Mouse (Mus musculus): ENCODE results near the gene Gm9508.
"Not testable (repeated sequence)": the region's sequence is repeated elsewhere in the genome, so short reads cannot be mapped to it uniquely, and the experiment has no call there.

Gene Gm9508

GRCm38 (mm10) chr10:77697133-77697532 is at the start of gene Gm9508:
Gene Gm9508 (minus strand): TSS chr10:77697233.
- no peak for DNase-seq

- DNase-seq: peak; percentile 25
Measured at GRCm38 (mm10) chr10:77741924-77742688, 45.1 kb upstream of the Gm9508 start, which contains the start of gene Gm18596. Gene Gm18596 (minus strand): TSS chr10:77742638.

GRCm38 (mm10) chr10:77738929-77739328 is 41.9 kb upstream of the Gm9508 start:
- DNase-seq: no peak

GRCm38 (mm10) chr10:77735928-77736327 is 38.9 kb upstream of the Gm9508 start:
- no peak for DNase-seq

- DNase-seq: no peak
Measured at GRCm38 (mm10) chr10:77729241-77729640, 32.2 kb upstream of the Gm9508 start.

- DNase-seq: no peak
Measured at GRCm38 (mm10) chr10:77728280-77728679, 31.2 kb upstream of the Gm9508 start.

GRCm38 (mm10) chr10:77726186-77726585 is 29.2 kb upstream of the Gm9508 start, which contains the start of gene Gm10100:
Gene Gm10100 (plus strand): TSS chr10:77726486.
- peak; percentile 7 for DNase-seq

- DNase-seq: no peak
Measured at GRCm38 (mm10) chr10:77724855-77725254, 27.8 kb upstream of the Gm9508 start.

- DNase-seq: not testable (repeated sequence)
Measured at GRCm38 (mm10) chr10:77720299-77720698, 23.3 kb upstream of the Gm9508 start, which contains the start of gene Krtap12-1. Gene Krtap12-1 (plus strand): TSS chr10:77720599.

GRCm38 (mm10) chr10:77715507-77715906 is 18.5 kb upstream of the Gm9508 start, which contains the start of gene Gm10142:
Gene Gm10142 (plus strand): TSS chr10:77715807.
- DNase-seq: no peak

- DNase-seq: no peak
Measured at GRCm38 (mm10) chr10:77713734-77714133, 16.7 kb upstream of the Gm9508 start.

- not testable (repeated sequence) for DNase-seq
Measured at GRCm38 (mm10) chr10:77711157-77711556, 14.1 kb upstream of the Gm9508 start, which contains the start of gene Gm10024. Gene Gm10024 (plus strand): TSS chr10:77711457.

- no peak for DNase-seq
Measured at GRCm38 (mm10) chr10:77709831-77710230, 12.8 kb upstream of the Gm9508 start.

- no peak for DNase-seq
Measured at GRCm38 (mm10) chr10:77706326-77706725, 9.3 kb upstream of the Gm9508 start, which contains the start of gene Gm10272. Gene Gm10272 (plus strand): TSS chr10:77706626.

GRCm38 (mm10) chr10:77690356-77690807 is 6.7 kb downstream of the Gm9508 start, which contains the start of gene Gm19402:
Gene Gm19402 (minus strand): TSS chr10:77690757.
- DNase-seq: not testable (repeated sequence)

- DNase-seq: no peak
Measured at GRCm38 (mm10) chr10:77687021-77687420, 10.0 kb downstream of the Gm9508 start.

- DNase-seq: no peak
Measured at GRCm38 (mm10) chr10:77685895-77686664, 11.0 kb downstream of the Gm9508 start, which contains the start of gene Tspear. Gene Tspear (plus strand): TSS chr10:77686569.

- DNase-seq: no peak
Measured at GRCm38 (mm10) chr10:77684181-77684580, 12.9 kb downstream of the Gm9508 start.

- DNase-seq: no peak
Measured at GRCm38 (mm10) chr10:77682994-77683393, 14.0 kb downstream of the Gm9508 start.

GRCm38 (mm10) chr10:77677562-77677961 is 19.5 kb downstream of the Gm9508 start:
- DNase-seq: no peak

- DNase-seq: no peak
Measured at GRCm38 (mm10) chr10:77673765-77674164, 23.3 kb downstream of the Gm9508 start.

GRCm38 (mm10) chr10:77671519-77671918 is 25.5 kb downstream of the Gm9508 start:
- DNase-seq: no peak

GRCm38 (mm10) chr10:77670710-77671109 is 26.3 kb downstream of the Gm9508 start:
- DNase-seq: no peak

Measured in cerebellum, adult 9-11 months (tissue).